Mouse (Mus musculus): ENCODE data around the gene Xpot. TPM values are rescaled to one million over a fixed set of nuclear protein-coding genes. Genes with fewer than 3 reads are reported as not detected.

The Xpot gene
- polyA plus RNA-seq, 1 experiment from 2014 or later, result 59.0 TPM

GRCm38 (mm10) chr10:121615146-121615870, 10.8 kb downstream of the Xpot start:
- 94% methylated on average over 13 of the region's 13 CpGs for WGBS
- Histone ChIP-seq H3K9ac (no peak overlapping the region), H3K4me1 (no peaks in the 10 kb centered on the region), H3K9me3 (no peaks in the 10 kb centered on the region), H3K27ac (no peak overlapping the region), H3K27me3 (no peaks in the 10 kb centered on the region), H3K36me3 (replicated peaks) (peaks cover 83% of the 10 kb centered on the region), H3K4me2 (no peak overlapping the region), H3K4me3 (replicated peaks) (no peak overlapping the region)
- ATAC-seq (ENCODE audit: low FRiP score), result no peak

GRCm38 (mm10) chr10:121613570-121613969, 12.6 kb downstream of the Xpot start:
- H3K27me3 ChIP-seq, result no peaks in the 10 kb centered on the region
- no peak overlapping the region for H3K4me3 ChIP-seq (replicated peaks)
- H3K9me3 ChIP-seq, result no peaks in the 10 kb centered on the region
- 90% methylated on average over 13 of the region's 13 CpGs for WGBS
- H3K4me1 ChIP-seq, result no peaks in the 10 kb centered on the region
- H3K36me3 ChIP-seq (replicated peaks), result peaks cover 83% of the 10 kb centered on the region
- H3K4me2 ChIP-seq, result no peak overlapping the region
- no peak overlapping the region for H3K27ac ChIP-seq
- ATAC-seq (ENCODE audit: low FRiP score), result no peak
- no peak overlapping the region for H3K9ac ChIP-seq

GRCm38 (mm10) chr10:121612448-121612847, 13.7 kb downstream of the Xpot start:
- Histone ChIP-seq H3K4me1 (no peaks in the 10 kb centered on the region), H3K9me3 (no peaks in the 10 kb centered on the region), H3K4me3 (replicated peaks) (no peak overlapping the region), H3K4me2 (no peak overlapping the region), H3K27ac (no peak overlapping the region), H3K36me3 (replicated peaks) (peaks cover 83% of the 10 kb centered on the region), H3K9ac (no peak overlapping the region), H3K27me3 (no peaks in the 10 kb centered on the region)
- no peak for ATAC-seq (ENCODE audit: low FRiP score)
- 93% methylated on average over 6 of the region's 6 CpGs for WGBS

- no peaks in the 10 kb centered on the region for H3K27me3 ChIP-seq
- H3K4me2 ChIP-seq, result no peak overlapping the region
- no peak overlapping the region for H3K27ac ChIP-seq
- no peak for ATAC-seq (ENCODE audit: low FRiP score)
- H3K9me3 ChIP-seq, result no peaks in the 10 kb centered on the region
- 67% methylated on average over 10 of the region's 10 CpGs for WGBS
- no peaks in the 10 kb centered on the region for H3K4me1 ChIP-seq
- peaks cover 83% of the 10 kb centered on the region for H3K36me3 ChIP-seq (replicated peaks)
- H3K4me3 ChIP-seq (replicated peaks), result no peak overlapping the region
- H3K9ac ChIP-seq, result no peak overlapping the region
These were observed 14.5 kb downstream of the Xpot start for GRCm38 (mm10) chr10:121611587-121611986.

GRCm38 (mm10) chr10:121608177-121608576, 18.0 kb downstream of the Xpot start:
- Histone ChIP-seq H3K27ac (no peak overlapping the region), H3K4me2 (no peak overlapping the region), H3K9me3 (no peaks in the 10 kb centered on the region), H3K36me3 (replicated peaks) (peaks cover 90% of the 10 kb centered on the region), H3K4me1 (no peaks in the 10 kb centered on the region), H3K4me3 (replicated peaks) (no peak overlapping the region), H3K9ac (no peak overlapping the region), H3K27me3 (no peaks in the 10 kb centered on the region)
- 96% methylated on average over 10 of the region's 10 CpGs for WGBS
- ATAC-seq (ENCODE audit: low FRiP score), result no peak

GRCm38 (mm10) chr10:121604632-121605344, 21.3 kb downstream of the Xpot start:
- no peak overlapping the region for H3K4me2 ChIP-seq
- peaks cover 95% of the 10 kb centered on the region for H3K36me3 ChIP-seq (replicated peaks)
- 94% methylated on average over 13 of the region's 13 CpGs for WGBS
- H3K4me1 ChIP-seq, result no peaks in the 10 kb centered on the region
- ATAC-seq (ENCODE audit: low FRiP score), result no peak
- H3K4me3 ChIP-seq (replicated peaks), result no peak overlapping the region
- no peak overlapping the region for H3K27ac ChIP-seq
- no peak overlapping the region for H3K9ac ChIP-seq
- H3K27me3 ChIP-seq, result no peaks in the 10 kb centered on the region
- H3K9me3 ChIP-seq, result no peaks in the 10 kb centered on the region

GRCm38 (mm10) chr10:121603556-121603955, 22.6 kb downstream of the Xpot start:
- no peak overlapping the region for H3K4me3 ChIP-seq (replicated peaks)
- H3K36me3 ChIP-seq (replicated peaks), result peaks cover 98% of the 10 kb centered on the region
- no peaks in the 10 kb centered on the region for H3K27me3 ChIP-seq
- 94% methylated on average over 4 of the region's 4 CpGs for WGBS
- no peak overlapping the region for H3K9ac ChIP-seq
- H3K27ac ChIP-seq, result no peak overlapping the region
- no peak for ATAC-seq (ENCODE audit: low FRiP score)
- H3K4me1 ChIP-seq, result no peaks in the 10 kb centered on the region
- H3K4me2 ChIP-seq, result no peak overlapping the region
- H3K9me3 ChIP-seq, result no peaks in the 10 kb centered on the region

GRCm38 (mm10) chr10:121601272-121601671, 24.9 kb downstream of the Xpot start:
- Histone ChIP-seq H3K9me3 (no peaks in the 10 kb centered on the region), H3K9ac (no peak overlapping the region), H3K4me2 (no peak overlapping the region), H3K27ac (no peak overlapping the region), H3K4me1 (no peaks in the 10 kb centered on the region), H3K36me3 (replicated peaks) (peaks cover 95% of the 10 kb centered on the region), H3K4me3 (replicated peaks) (no peak overlapping the region), H3K27me3 (no peaks in the 10 kb centered on the region)
- ATAC-seq (ENCODE audit: low FRiP score), result no peak
- WGBS, result 83% methylated on average over 6 of the region's 6 CpGs

GRCm38 (mm10) chr10:121596580-121596979, 29.6 kb downstream of the Xpot start:
- H3K4me1 ChIP-seq, result no peaks in the 10 kb centered on the region
- H3K9me3 ChIP-seq, result no peaks in the 10 kb centered on the region
- no peak overlapping the region for H3K27ac ChIP-seq
- no peak overlapping the region for H3K9ac ChIP-seq
- H3K36me3 ChIP-seq (replicated peaks), result peaks cover 71% of the 10 kb centered on the region
- no peak for ATAC-seq (ENCODE audit: low FRiP score)
- no peaks in the 10 kb centered on the region for H3K27me3 ChIP-seq
- H3K4me2 ChIP-seq, result no peak overlapping the region
- no peak overlapping the region for H3K4me3 ChIP-seq (replicated peaks)
- 93% methylated on average over 9 of the region's 9 CpGs for WGBS

- peaks cover 6% of the 10 kb centered on the region; the same call in 1 of the 2 replicates for H3K4me1 ChIP-seq
These were observed 35.0 kb downstream of the Xpot start for GRCm38 (mm10) chr10:121591106-121591505.

GRCm38 (mm10) chr10:121587371-121587840, 38.7 kb downstream of the Xpot start:
- peaks cover 32% of the 10 kb centered on the region for H3K36me3 ChIP-seq (replicated peaks)

More at GRCm38 (mm10) chr10:121591106-121591505, 35.0 kb downstream of the Xpot start:
- ATAC-seq (ENCODE audit: low FRiP score), result no peak
- H3K27ac ChIP-seq, result no peak overlapping the region
- H3K9me3 ChIP-seq, result no peaks in the 10 kb centered on the region
- H3K27me3 ChIP-seq, result no peaks in the 10 kb centered on the region
- peaks cover 35% of the 10 kb centered on the region for H3K36me3 ChIP-seq (replicated peaks)
- H3K4me3 ChIP-seq (replicated peaks), result no peak overlapping the region
- H3K4me2 ChIP-seq, result no peak overlapping the region
- WGBS, result 89% methylated on average over 14 of the region's 14 CpGs
- H3K9ac ChIP-seq, result no peak overlapping the region

GRCm38 (mm10) chr10:121586675-121587370, 39.3 kb downstream of the Xpot start, which contains the start of gene Tbk1:
Gene Tbk1 (minus strand): TSS chr10:121586787.
- H3K27ac ChIP-seq, result peak within 1 kb of the TSS; percentile 48
- ATAC-seq (ENCODE audit: low FRiP score), result peak; percentile 99
- WGBS, result under 1% methylated on average over 58 of the region's 58 CpGs
- H3K9me3 ChIP-seq, result no peaks in the 10 kb centered on the region
- peaks cover 16% of the 10 kb centered on the region for H3K4me1 ChIP-seq
- peaks cover 36% of the 10 kb centered on the region for H3K36me3 ChIP-seq (replicated peaks)
- peak within 1 kb of the TSS; percentile 88 for H3K4me3 ChIP-seq (replicated peaks)
- peak within 1 kb of the TSS; percentile 92 for H3K9ac ChIP-seq
- no peaks in the 10 kb centered on the region for H3K27me3 ChIP-seq
- H3K4me2 ChIP-seq, result peak within 1 kb of the TSS; percentile 86

More at GRCm38 (mm10) chr10:121587371-121587840, 38.7 kb downstream of the Xpot start:
- Histone ChIP-seq H3K27ac (no peak overlapping the region), H3K27me3 (no peaks in the 10 kb centered on the region), H3K9me3 (no peaks in the 10 kb centered on the region), H3K4me1 (peaks cover 16% of the 10 kb centered on the region), H3K4me2 (peak overlapping the region; percentile 86), H3K4me3 (replicated peaks) (peak overlapping the region; percentile 88), H3K9ac (peak overlapping the region; percentile 92; the same call in 1 of the 2 replicates)
- no peak for ATAC-seq (ENCODE audit: low FRiP score)
- 71% methylated on average over 6 of the region's 6 CpGs for WGBS
